Mouse (Mus musculus) right cerebral cortex, postnatal 4 days (tissue): ENCODE measurements around the gene Rtf2.

Source experiments
- DNase-seq: peaks from one replicate; pipeline ENCODE4 v3.0.0-alpha.2; 2022

The Rtf2 gene

DNA sequence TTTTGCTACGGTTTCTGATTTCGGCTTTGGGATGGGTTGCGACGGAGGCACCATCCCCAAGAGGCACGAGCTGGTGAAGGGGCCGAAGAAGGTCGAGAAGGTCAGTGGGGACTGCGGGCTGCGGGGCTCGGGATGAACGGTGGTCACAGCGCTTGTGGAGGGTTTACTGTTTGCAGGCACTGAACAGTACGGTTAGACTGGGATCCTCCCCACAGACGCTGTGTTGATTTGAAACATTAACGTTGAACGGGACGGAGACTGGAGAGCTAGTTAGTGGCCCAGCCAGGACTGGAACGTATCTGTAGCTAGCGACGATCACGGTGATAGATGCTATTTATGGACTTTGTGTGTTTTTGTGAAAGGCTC is 267 bp downstream of the Rtf2 start:
- no peak for DNase-seq

DNA sequence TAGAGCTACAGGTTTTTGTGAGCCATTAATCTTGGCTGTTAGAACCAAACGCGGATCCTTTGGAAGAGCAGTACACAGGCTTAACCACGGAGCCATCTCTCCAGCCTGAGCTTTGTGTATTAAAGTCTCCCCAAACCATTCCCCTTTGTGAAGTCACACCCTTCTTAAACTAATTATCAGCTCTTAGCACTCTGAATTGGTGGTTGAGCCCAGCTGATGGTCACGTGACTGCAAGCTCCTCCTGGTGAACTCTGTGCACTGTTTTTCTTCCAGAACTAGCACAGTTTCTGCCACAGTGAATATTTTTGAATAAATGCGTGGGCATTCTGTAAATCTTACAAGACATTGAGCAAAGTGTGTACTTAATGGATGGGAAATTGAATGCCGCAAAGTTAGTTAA is 820 bp downstream of the Rtf2 start:
- DNase-seq = no peak

DNA sequence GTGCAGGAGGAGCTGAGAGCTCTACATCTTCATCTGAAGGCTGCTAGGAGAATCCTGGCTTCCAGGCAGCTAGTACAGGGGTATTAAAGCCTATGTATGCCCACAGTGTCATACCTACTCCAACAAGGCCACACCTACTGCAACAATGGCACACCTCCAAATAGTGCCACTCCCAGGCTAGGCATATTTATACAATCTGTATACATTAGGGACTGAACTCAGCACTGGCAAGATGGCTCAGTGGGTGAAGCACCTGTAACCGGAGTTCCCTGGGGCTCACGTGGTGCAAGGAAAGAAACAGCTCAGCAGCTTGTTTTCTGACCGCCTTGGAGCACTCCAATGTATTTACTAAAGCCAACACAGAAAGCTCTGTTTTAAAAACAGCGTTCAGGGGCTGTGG is 5.3 kb downstream of the Rtf2 start:
- DNase-seq = no peak

DNA sequence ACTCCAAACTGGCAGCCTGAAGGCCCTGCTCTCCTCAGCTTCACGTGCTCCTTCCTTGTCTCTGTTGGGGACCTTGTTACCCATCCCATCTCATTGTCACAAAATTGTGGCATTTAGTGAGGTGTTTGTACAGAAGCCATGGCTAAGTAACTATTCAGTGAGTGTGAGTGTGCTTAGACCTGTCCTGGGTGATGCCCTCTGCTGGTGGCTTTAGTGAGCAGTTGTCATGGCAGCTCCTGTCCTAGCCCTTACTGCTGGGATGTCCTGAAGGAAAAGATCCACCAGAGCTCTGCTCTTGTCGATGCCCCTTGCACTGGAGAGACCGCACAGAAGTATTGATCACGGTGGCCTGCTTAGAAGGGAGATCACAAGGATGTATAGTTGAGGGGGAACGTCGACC is 7.0 kb downstream of the Rtf2 start:
- DNase-seq = no peak

DNA sequence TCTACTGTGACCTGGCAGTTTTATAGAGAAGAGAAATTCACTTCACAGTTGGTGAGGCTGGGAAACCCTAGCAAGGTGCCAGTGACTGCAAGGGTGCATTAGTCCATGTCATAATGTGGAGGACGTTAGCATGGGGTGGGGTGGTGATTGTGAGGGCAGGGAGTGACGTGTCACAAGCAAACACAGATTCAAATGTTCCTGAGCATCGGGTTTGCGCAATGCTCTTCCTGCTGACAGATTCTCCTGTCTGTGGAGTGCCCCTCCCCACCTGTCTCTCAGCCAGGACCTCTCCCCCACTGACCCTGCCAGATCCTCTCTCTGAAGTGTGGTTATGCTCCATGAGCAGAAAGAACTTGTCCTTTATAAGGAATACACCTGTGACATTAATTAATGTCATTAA is 8.0 kb downstream of the Rtf2 start:
- DNase-seq = no peak

DNA sequence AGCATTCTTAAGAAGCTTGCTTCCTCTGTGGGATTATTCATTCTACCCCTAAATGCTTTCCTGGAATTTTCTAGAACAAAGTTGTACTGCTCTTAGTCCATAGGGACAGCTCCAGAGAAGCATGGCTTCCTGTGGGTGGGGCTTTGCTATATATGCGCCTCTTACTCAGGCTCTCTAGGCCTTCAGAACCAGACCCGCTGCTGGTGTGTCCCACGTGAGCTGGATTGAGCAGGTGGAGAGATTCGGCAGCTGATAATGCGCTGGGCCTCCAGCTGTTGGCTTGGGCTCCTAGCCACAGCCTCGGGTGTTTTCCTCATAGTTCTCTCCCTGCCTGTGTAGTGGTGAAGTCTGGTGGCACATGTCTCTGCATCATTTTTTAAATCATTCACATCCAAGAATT is 10.3 kb downstream of the Rtf2 start:
- no peak for DNase-seq

DNA sequence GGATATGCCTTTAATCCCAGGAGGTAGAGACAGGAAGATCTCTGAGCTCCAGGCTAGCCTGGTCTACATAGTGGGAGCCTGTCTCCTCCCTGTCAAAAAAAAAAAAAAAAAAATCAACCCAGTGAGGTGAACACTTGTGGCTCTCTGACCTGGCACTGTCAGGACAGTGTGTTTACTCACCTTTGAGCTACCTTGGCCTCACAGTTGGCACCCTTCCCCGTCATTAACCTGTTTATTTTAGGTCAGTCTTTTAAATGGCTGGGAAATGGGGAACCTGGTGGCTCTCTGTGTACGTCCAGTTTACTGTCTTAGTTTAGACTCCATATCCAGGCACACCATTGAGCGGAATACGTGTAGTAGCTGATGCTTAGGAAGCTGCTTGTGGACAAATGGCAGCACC is 11.7 kb downstream of the Rtf2 start:
- no peak for DNase-seq

DNA sequence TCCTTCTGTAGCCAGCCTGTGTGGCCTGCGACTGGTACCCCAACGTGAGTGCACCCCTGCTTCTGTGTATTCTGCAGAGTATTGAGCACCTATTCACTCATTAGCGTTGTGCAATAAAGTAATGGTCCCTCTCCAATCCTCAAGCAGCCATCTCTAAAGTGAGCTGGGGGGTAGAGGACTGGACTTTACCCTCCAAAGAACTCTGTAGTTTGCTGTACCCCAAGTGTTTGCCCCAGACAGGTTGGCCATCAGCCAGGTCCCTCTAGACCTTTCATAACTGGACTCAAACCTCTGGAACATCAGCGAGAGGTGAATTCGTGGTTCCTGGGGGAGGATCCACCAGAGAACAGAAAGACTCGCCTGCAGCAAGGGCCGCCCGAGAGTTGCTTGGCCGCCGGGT is 12.1 kb downstream of the Rtf2 start:
- no peak for DNase-seq

DNA sequence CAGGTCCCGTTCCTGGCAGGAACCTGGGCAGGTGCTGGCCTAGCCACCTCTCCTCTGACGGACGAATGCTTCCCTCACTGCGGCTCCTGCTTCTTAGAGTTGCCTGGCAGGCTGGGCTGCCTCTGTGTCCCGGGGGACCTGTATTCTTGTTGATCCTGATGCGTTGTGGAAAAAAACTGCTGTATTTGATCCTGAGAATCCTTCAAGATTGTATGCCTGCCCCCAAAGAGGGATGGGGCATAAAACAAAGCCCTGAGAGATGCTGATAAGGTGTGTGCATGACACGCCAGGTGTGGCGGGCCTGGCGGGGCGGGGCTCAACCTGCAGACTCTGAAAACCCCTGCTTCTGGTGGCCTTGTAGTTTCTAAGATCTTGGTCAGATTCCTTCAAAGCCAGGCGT is 18.1 kb downstream of the Rtf2 start, which contains the start of gene Gcnt7:
Gene Gcnt7 (minus strand): TSS at position 101 of the 400 bp plus-strand sequence.
- DNase-seq = no peak

DNA sequence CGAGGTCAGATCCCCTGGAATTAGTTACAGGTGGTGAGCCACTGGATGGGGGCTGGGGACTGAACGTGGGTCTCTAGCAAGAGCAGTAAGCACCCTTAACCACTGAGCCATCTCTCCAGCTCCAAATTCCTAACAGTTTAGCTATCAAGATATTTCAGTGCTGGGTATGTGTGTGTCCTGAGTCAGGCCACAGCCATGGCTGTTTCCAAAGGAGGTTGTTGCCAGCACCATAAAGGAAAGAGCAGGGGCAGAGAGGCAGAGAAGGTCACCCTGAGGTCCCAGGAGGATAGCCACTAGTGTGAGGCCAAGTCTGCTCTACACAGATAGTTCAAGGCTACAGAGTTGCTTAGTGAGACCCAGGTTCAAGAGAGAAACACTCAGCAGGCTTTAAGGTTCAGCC is 20.3 kb downstream of the Rtf2 start:
- DNase-seq = no peak

DNA sequence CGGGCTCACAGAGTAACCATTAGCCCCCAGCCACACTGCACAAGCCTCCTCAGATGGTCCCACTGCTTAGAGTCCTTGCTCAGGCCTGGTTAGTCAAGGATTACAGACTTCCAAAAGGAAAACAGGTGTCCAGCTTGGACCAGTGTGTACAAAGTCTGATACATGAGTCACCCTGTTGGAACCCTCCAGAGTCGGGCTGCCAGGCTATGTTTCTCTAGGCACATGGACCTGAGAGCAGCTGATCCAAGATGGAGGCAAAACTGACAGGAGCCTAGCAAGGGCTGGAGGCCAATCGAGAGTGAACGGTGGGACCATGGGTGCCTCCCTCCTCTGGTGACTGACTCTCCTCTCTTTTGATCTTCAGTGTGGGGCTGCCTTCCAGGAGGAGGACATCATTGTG is 22.5 kb downstream of the Rtf2 start:
- no peak for DNase-seq

DNA sequence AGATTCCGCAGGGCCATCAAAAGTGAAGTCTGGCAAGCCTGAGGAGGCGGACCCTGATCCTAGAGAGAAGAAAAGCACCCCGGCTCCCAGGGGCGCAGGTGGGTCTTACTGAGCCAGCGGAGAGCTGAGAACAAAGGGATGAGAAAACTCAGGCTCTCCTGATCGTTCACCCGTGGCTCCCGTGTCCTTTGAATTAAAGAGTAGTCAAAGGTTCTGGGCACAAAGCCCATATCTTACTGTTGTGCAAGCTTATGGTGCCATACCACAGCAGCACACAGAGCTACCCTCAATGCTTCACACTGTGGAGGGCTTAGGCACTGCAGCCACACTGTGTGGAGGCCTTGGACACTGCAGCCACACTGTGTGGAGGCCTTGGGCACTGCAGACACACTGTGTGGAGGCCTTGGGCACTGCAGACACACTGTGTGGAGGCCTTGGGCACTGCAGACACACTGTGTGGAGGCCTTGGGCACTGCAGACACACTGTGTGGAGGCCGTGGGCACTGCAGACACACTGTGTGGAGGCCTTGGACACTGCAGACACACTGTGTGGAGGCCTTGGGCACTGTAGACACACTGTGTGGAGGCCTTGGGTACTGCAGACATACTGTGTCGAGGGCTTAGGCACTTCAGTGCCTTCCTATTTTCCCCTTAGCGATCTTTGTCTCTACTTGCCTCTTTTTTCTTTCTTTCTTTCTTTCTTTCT is 26.2 kb downstream of the Rtf2 start:
- no peak for DNase-seq

DNA sequence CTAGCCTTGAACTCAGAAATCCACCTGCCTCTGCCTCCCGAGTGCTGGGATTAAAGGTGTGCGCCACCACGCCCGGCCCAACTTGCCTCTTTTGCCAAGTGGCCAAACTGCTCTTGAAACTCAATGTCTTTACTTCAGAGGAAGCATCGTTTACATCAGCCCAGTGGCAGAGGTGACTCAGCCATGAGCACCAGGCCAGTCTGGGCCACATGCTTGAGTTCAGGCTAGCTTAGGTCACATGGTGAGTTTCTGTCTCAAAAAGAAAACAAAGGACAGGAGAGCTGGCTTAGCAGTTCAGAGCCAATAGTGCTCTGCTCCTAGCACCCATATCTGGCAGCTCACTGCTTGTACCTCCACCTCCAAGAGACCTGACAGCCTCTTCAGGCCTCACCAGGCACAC is 26.9 kb downstream of the Rtf2 start:
- DNase-seq = no peak

DNA sequence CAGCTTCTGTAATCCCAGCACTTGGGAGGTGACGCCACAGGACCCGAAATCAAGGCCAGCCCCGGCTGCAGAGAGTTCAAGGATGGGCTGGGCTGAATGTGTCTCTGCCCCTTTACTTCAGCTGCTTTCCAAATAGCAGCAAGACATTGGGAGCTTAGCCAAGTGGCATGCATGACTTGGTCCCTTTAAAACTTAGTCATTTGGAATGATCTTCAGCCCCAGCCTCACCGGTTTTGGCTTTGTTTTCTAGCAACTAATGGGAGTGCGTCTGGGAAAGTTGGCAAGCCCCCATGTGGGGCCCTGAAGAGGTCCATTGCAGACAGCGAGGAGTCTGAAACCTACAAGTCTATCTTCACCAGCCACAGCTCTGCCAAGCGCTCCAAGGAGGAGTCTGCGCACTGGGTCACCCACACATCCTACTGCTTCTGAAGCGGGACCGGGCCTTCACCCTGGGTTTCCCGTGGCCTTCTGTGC is 28.0 kb downstream of the Rtf2 start:
- DNase-seq = no peak

DNA sequence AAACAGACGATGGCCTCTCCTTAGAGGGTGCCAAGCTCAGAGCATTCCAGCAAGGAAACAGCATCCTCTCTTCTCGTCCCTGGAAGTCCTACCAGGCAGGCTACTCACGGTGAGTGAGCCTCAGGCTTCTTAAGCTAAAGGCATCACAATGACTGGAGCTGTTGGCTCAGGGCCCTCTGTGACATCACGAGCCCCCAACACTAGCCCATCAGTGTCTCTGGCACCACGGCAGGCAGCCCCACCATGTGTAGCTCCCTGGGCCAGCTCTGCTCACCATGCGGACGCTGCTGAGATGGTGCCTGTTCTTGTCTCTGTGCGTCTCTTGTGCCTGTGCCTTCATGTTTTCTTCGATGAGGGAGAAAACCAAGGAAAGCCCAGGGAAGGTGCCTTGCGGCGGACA is 32.0 kb downstream of the Rtf2 start, which contains the start of gene Fam209:
Gene Fam209 (plus strand): TSS at position 203 of the 400 bp plus-strand sequence.
- no peak for DNase-seq

DNA sequence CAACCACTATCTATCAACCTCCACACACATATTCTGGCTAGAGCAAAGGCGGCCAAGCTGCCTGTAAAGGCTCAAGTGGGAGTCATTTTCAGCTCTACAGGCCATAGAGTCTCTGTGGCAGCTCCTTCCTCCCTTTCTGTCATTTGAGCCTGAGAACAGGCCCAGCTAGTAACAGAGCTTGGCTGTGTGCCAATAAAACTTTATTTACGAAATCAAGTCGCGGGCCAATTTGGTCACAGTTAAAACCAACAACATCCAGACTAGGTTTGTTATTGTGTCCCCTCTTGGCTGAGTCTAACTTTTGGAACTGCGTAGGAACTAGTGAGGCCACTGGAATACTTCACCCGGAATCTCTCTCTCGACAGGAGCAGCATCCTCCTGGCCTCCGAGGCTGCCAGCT is 33.2 kb downstream of the Rtf2 start:
- no peak for DNase-seq

DNA sequence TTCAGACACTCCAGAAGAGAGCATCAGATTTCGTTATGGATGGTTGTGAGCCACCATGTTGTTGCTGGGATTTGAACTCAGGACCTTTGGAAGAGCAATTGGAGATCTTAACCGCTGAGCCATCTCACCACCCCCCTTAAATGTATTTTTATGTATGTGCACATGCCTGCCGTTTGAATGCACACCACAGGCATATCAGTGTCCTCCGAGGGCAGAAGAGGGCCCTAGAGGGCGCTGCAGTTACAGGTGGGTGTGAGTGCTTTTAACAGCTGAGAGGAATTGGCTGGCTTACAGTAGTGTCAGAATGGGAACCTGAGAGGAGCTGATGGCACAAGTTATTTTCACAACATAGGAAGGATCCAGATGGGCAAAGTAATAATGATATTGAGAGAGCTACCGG is 34.6 kb downstream of the Rtf2 start:
- no peak for DNase-seq

DNA sequence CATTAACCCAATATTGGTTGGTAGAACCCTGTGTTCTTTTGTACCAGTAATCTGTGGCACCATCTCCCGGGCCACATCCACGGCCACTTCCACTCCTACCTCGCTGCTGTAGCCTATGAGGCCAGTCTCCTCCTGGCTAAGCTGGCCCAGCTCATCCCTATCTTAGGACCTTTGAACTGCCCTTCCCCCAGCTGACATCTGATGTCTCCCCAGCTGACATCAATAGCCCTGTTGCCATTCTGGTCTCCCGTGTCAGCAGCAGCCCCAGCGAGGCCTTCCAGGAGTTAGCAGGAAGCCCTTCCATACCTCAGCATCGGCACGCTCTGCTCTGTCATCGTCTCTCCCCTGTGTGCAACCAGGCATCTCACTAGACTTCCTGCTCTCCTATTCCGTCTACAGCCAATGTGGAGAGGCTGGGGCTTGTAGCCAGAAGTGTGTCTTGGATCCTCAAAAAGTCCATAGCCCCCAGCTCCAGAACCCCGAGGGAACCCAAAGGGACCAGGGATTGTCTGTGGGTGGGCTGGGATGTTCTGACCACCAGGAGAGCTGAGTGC is 36.4 kb downstream of the Rtf2 start:
- DNase-seq = no peak

DNA sequence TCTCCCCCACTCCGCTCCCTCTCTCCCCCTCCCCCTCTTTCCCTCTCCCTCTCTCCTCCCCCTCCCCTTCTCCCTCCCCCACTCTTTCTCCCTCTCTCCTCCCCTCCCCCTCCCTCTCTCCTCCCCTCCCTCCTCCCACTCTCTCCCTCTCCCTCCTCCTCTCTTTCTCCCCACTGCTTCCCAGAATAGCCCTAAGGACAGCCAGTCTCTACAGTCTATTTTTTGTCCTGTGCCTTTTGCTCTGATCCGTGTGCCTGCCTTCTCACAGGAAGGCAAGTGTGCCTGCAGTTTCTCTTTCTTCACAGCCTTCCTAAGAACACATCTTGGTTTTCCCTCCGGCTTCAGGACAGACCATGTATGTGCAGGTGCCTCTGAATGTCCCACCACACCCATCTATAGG is 37.0 kb downstream of the Rtf2 start:
- no peak for DNase-seq

DNA sequence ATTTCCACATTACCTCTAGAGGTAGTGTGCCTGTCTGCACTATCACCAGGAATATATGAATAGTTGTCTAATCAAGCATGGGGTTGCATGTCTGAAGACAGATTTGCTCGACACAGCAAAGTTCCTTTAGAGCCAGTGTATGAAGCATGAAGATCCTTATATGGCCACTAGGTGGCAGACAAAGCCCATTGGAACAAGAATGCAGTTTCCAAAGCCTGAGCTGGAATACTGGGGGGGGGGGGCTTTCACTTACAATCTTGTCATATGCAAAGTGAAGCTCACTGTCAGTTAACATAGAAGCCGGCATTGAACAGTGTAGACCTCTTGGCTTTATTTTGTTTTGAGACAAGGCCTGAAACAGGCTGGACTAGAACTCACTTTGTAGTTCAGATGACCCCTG is 37.5 kb downstream of the Rtf2 start:
- DNase-seq = no peak

DNA sequence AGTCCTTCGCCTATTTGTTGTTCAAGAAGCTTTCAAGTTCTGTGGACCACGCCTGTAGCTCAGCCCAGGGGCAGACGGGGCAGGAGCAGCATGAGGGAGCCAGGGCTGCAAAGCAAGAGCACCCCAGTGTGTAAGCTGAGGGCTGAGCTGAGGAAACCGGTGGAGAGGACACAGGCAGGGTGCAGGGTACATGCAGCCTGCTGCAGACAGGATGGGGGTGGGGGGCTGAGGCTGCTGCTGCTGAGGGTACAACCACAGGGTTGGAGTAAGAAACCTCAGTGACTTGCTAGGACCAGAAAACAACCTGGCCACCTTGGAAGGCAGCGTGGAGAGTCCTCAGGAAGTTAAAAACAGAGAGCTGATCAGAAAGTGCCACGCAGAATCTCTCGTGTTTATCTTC is 39.9 kb downstream of the Rtf2 start:
- DNase-seq = no peak

DNA sequence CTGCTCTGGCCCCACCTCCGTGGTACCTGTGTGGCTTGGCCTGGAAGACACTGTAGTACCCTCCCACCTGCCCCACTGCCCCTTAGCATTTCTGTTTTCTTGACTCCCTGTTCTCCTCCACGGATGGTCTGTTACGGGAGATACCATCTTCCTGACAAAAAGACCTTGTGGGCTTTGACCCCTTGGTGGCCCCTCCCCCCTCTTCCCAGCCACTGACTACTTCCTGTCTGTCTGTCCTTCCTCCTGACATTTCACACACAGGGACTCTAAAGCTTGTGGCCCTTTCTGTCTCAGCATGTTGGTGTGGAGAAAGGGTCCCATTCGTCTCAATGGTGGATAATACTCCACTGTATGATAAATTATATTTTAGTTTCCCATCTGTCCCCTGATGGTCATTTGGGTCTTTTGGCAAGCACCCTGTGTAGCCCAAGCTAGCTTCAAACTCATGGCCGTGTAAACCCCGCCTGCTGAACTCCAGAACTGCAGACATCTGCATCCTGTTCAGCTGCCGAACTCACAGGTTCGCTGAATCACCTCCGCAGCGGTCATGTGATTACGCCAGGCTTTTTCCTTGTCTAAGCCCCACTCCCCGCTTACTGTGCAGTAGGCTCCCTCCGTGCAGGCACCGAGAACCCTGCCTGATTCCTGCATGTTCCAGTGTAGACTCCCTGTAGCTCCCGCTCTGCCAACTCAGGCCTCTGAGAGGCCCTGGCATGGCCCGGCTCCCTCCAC is 41.5 kb downstream of the Rtf2 start:
- DNase-seq = no peak

DNA sequence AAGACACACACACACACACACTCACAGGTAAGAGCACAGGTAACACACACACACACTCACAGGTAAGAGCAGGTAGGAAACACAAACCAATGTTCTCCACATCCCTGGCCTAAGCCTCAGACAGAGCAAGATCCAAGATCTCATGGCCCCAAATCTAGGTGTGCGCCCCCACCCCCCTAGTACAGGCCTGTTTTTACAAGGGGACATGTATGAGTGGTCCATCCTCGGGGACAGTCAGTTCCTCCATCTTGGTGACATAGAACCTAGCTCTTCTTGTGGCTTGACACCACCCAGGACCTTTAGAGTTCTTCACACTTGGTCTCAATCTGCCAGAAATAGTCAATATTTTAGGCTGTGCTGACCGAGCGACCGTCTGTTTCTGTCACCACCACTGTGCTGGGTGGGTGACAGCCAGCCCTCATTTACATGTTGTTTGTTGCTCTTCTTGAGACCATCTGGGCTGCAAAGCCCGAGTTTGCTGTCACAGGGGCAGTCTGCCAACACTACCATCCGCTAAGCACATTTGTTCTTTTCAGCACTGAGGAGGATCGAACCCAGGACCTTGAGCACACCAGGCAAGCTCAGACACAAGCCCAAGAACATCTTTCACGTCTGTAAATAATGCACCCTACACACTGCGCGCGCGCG is 43.5 kb downstream of the Rtf2 start:
- peak; percentile 71 for DNase-seq
